Mouse (Mus musculus) heart, adult 2 months (tissue): ENCODE data around the gene Apbb1ip. TPM values are rescaled to one million over a fixed set of nuclear protein-coding genes. Genes with fewer than 3 reads are reported as not detected.

Experiments
- DNase-seq, 2 experiments: peaks; one replicate each; pipeline ENCODE4 v3.0.0; 2021
- H3K27ac ChIP-seq: fragments of 200-600 bp; 2 replicates; pipeline ENCODE4 v1.8.1; 2022
- H3K27me3 ChIP-seq: fragments of 200-500 bp; 2 replicates; pipeline ENCODE4 v1.6.1; 2012; ENCODE audit warnings: mild to moderate bottlenecking, low read length, inconsistent platforms, mixed read lengths; ENCODE audit not compliant: control insufficient read depth, insufficient read depth
- H3K36me3 ChIP-seq: fragments of 200-500 bp; 2 replicates; pipeline ENCODE4 v1.6.1; 2012; ENCODE audit warnings: low read length, inconsistent platforms; ENCODE audit not compliant: control insufficient read depth, insufficient read depth
- H3K4me1 ChIP-seq: fragments of 200-500 bp; 2 replicates; pipeline ENCODE4 v1.6.1; 2011; ENCODE audit warnings: low read length; ENCODE audit not compliant: control insufficient read depth, insufficient read depth
- H3K4me3 ChIP-seq: fragments of 200-600 bp; 2 replicates; pipeline ENCODE4 v1.8.1; 2022
- H3K79me2 ChIP-seq: fragments of 200-500 bp; replicated peaks from 2 replicates; pipeline ENCODE4 v1.6.1; 2012; ENCODE audit warnings: mild to moderate bottlenecking, inconsistent platforms, low read length, moderate library complexity, mixed read lengths; ENCODE audit not compliant: control insufficient read depth, insufficient read depth
- H3K9ac ChIP-seq: fragments of 200-500 bp; 2 replicates; pipeline ENCODE4 v1.6.1; 2012; ENCODE audit warnings: low read depth, mild to moderate bottlenecking, control low read depth, inconsistent platforms, low read length, mixed read lengths
- CTCF ChIP-seq: fragments of 200-600 bp; IDR thresholded peaks from 2 replicates; pipeline ENCODE4 v1.8.1; 2022; ENCODE audit warnings: antibody characterized with exemption, mild to moderate bottlenecking, moderate library complexity
- EP300 ChIP-seq: fragments of 200-500 bp; IDR thresholded peaks from 2 replicates; pipeline ENCODE4 v1.6.1; 2011; ENCODE audit warnings: low read depth, low read length, control low read depth; ENCODE audit not compliant: insufficient read depth
- POLR2A ChIP-seq: fragments of 200-500 bp; IDR thresholded peaks from 2 replicates; pipeline ENCODE4 v1.6.1; 2011; ENCODE audit warnings: mild to moderate bottlenecking, low read depth, low read length, control low read depth; ENCODE audit not compliant: insufficient read depth
- WGBS: fragments of 180-500 bp; shearing (Covaris S2); methylation state at CpG from one replicate; pipeline ENCODE4 v1.1.7; 2018; 5-methylcytosine and 5-hydroxymethylcytosine counted together
- intact Hi-C: fragments of 180-260 bp; cut with DNase I; formaldehyde crosslinking; loops from one replicate; pipeline ENCODE4 v1.15.1; 2025
- polyA plus RNA-seq: library from polyadenylated mRNA; depleted of rRNA; stranded (reverse); fragments of >200 nt; gene quantifications from 2 replicates; pipeline ENCODE4 v1.2.3, GENCODE M21; 2012
- total RNA-seq, 2 experiments: library from RNA; stranded (reverse); gene quantifications; 2 replicates each; pipeline ENCODE4 v1.2.3; 2021

Gene Apbb1ip
- total and polyA plus RNA-seq, 3 experiments = 2.4 to 4.0 (median 3.0) TPM

GRCm38 (mm10) chr2:22744121-22744761 is 29.7 kb upstream of the Apbb1ip start:
- peak overlapping the region; percentile 57 for H3K9ac ChIP-seq
- H3K4me1 ChIP-seq = no peaks in the 10 kb centered on the region
- H3K36me3 ChIP-seq = no peaks in the 10 kb centered on the region
- H3K4me3 ChIP-seq = no peak overlapping the region
- H3K79me2 ChIP-seq = no peaks in the 10 kb centered on the region
- TF ChIP-seq CTCF (no peak), POLR2A (no peak), EP300 (no peak)
- 3% methylated on average over 34 of the region's 38 CpGs for WGBS
- intact Hi-C loops = loop anchor here (5.0 kb wide), 1 partner anchor 118 kb away; no protein-coding TSS in a partner anchor
- H3K27me3 ChIP-seq = no peaks in the 10 kb centered on the region
- DNase-seq = peak; percentile 45 to 52
- H3K27ac ChIP-seq = no peak overlapping the region

GRCm38 (mm10) chr2:22744876-22745275 is 29.0 kb upstream of the Apbb1ip start:
- Histone ChIP-seq H3K79me2 (no peaks in the 10 kb centered on the region), H3K27ac (no peak overlapping the region), H3K36me3 (no peaks in the 10 kb centered on the region), H3K27me3 (no peaks in the 10 kb centered on the region), H3K4me1 (no peaks in the 10 kb centered on the region), H3K4me3 (no peak overlapping the region), H3K9ac (no peak overlapping the region)
- 10% methylated on average over 19 of the region's 19 CpGs for WGBS
- no peak for DNase-seq
- intact Hi-C loops = loop anchor here (5.0 kb wide), 1 partner anchor 117 kb away; no protein-coding TSS in a partner anchor
- TF ChIP-seq POLR2A = no peak
- no peak for TF ChIP-seq EP300
- TF ChIP-seq CTCF = no peak

GRCm38 (mm10) chr2:22746785-22747184 is 27.1 kb upstream of the Apbb1ip start:
- no peaks in the 10 kb centered on the region for H3K79me2 ChIP-seq
- no peaks in the 10 kb centered on the region for H3K27me3 ChIP-seq
- H3K27ac ChIP-seq = no peak overlapping the region
- no peaks in the 10 kb centered on the region for H3K36me3 ChIP-seq
- intact Hi-C loops = no loop called here
- TF ChIP-seq EP300 (no peak), CTCF (no peak), POLR2A (no peak)
- H3K9ac ChIP-seq = no peak overlapping the region
- H3K4me1 ChIP-seq = no peaks in the 10 kb centered on the region
- DNase-seq = no peak
- no peak overlapping the region for H3K4me3 ChIP-seq

GRCm38 (mm10) chr2:22747941-22748340 is 26.0 kb upstream of the Apbb1ip start:
- Histone ChIP-seq H3K4me3 (no peak overlapping the region), H3K9ac (no peak overlapping the region), H3K27me3 (no peaks in the 10 kb centered on the region), H3K36me3 (no peaks in the 10 kb centered on the region), H3K4me1 (no peaks in the 10 kb centered on the region), H3K79me2 (no peaks in the 10 kb centered on the region), H3K27ac (no peak overlapping the region)
- DNase-seq = no peak
- TF ChIP-seq CTCF (no peak), POLR2A (no peak), EP300 (no peak)
- intact Hi-C loops = no loop called here

- 76% methylated on average over 3 of the region's 3 CpGs for WGBS
- intact Hi-C loops = no loop called here
Observed at GRCm38 (mm10) chr2:22749761-22750160, 24.1 kb upstream of the Apbb1ip start.

GRCm38 (mm10) chr2:22752492-22752891 is 21.4 kb upstream of the Apbb1ip start:
- H3K36me3 ChIP-seq = no peaks in the 10 kb centered on the region
- no peak overlapping the region for H3K9ac ChIP-seq
- intact Hi-C loops = no loop called here
- no peaks in the 10 kb centered on the region for H3K4me1 ChIP-seq
- no peak overlapping the region for H3K4me3 ChIP-seq
- WGBS = 31% methylated on average over 4 of the region's 4 CpGs
- no peak overlapping the region for H3K27ac ChIP-seq
- TF ChIP-seq EP300 (no peak), CTCF (no peak), POLR2A (no peak)
- DNase-seq = no peak
- H3K27me3 ChIP-seq = no peaks in the 10 kb centered on the region
- H3K79me2 ChIP-seq = no peaks in the 10 kb centered on the region

More at GRCm38 (mm10) chr2:22749761-22750160, 24.1 kb upstream of the Apbb1ip start:
- DNase-seq = no peak
- H3K27me3 ChIP-seq = no peaks in the 10 kb centered on the region
- TF ChIP-seq EP300 (no peak), CTCF (no peak), POLR2A (no peak)
- H3K79me2 ChIP-seq = no peaks in the 10 kb centered on the region
- H3K36me3 ChIP-seq = no peaks in the 10 kb centered on the region
- H3K9ac ChIP-seq = no peak overlapping the region
- H3K4me3 ChIP-seq = no peak overlapping the region
- H3K4me1 ChIP-seq = no peaks in the 10 kb centered on the region
- H3K27ac ChIP-seq = no peak overlapping the region
